Mouse (Mus musculus): ENCODE measurements around the gene Mtch1. TPM values are rescaled to one million over a fixed set of nuclear protein-coding genes. Genes with fewer than 3 reads are reported as not detected.
"Not testable (repeated sequence)": the region's sequence is repeated elsewhere in the genome, so short reads cannot be mapped to it uniquely, and the experiment has no call there.

Gene Mtch1
- total and polyA plus RNA-seq, 3 experiments: 78.7 to 175 (median 101) TPM

GRCm38 (mm10) chr17:29318731-29319250 is 28.9 kb downstream of the Mtch1 start:
- Histone ChIP-seq H3K9me3 (replicated peaks) (peaks cover 2% of the 10 kb centered on the region; the same call in 1 of the 2 replicates), H3K4me3 (ENCODE audit: low read depth, low read length) (peak overlapping the region; percentile 71), H3K27me3 (ENCODE audit: insufficient read depth, low read length) (peaks cover 21% of the 10 kb centered on the region), H3K36me3 (replicated peaks) (peaks cover 10% of the 10 kb centered on the region), H3K4me1 (ENCODE audit: insufficient read depth, low read depth, low read length) (peaks cover 76% of the 10 kb centered on the region)
- DNase-seq (ENCODE audit: low spot score): peak; percentile 40
- TF ChIP-seq CTCF (IDR thresholded peaks at IDR 0.05; ENCODE audit: low read depth, low read length) (no peak), POLR2AphosphoS5 (IDR thresholded peaks at IDR 0.05; ENCODE audit: insufficient replicate concordance, low read depth, low read length) (no peak), TAL1 (conservative IDR thresholded peaks at IDR 0.05; ENCODE audit: low read depth, low read length) (no peak), GATA2 (IDR thresholded peaks at IDR 0.05; ENCODE audit: borderline replicate concordance, low read depth, low read length) (no peak), GATA1 (IDR thresholded peaks at IDR 0.05; ENCODE audit: borderline replicate concordance, low read length) (no peak)
- ATAC-seq (ENCODE audit: extremely low read depth, insufficient number of reproducible peaks, low FRiP score, poor library complexity, severe bottlenecking): no peak

GRCm38 (mm10) chr17:29317380-29317779 is 30.4 kb downstream of the Mtch1 start, which contains the start of gene Pi16:
TSS of gene Pi16 (plus strand) at chr17:29317680.
- ATAC-seq (ENCODE audit: extremely low read depth, insufficient number of reproducible peaks, low FRiP score, poor library complexity, severe bottlenecking); DNase-seq (ENCODE audit: low spot score); H3K36me3 ChIP-seq (replicated peaks); H3K9me3 ChIP-seq (replicated peaks): not testable (repeated sequence)
- H3K4me3 ChIP-seq (ENCODE audit: low read depth, low read length): peak within 1 kb of the TSS; percentile 71; the same call in 1 of the 2 replicates
- H3K27me3 ChIP-seq (ENCODE audit: insufficient read depth, low read length): peaks cover 21% of the 10 kb centered on the region
- peaks cover 63% of the 10 kb centered on the region for H3K4me1 ChIP-seq (ENCODE audit: insufficient read depth, low read depth, low read length)

- TF ChIP-seq POLR2AphosphoS5 (IDR thresholded peaks at IDR 0.05; ENCODE audit: insufficient replicate concordance, low read depth, low read length) (no peak), GATA2 (IDR thresholded peaks at IDR 0.05; ENCODE audit: borderline replicate concordance, low read depth, low read length) (no peak), GATA1 (IDR thresholded peaks at IDR 0.05; ENCODE audit: borderline replicate concordance, low read length) (no peak), TAL1 (conservative IDR thresholded peaks at IDR 0.05; ENCODE audit: low read depth, low read length) (no peak), CTCF (IDR thresholded peaks at IDR 0.05; ENCODE audit: low read depth, low read length) (no peak)
- H3K9me3 ChIP-seq (replicated peaks): peaks cover 2% of the 10 kb centered on the region
- no peak for ATAC-seq (ENCODE audit: extremely low read depth, insufficient number of reproducible peaks, low FRiP score, poor library complexity, severe bottlenecking)
- no peak for DNase-seq (ENCODE audit: low spot score)
- peaks cover 58% of the 10 kb centered on the region for H3K4me1 ChIP-seq (ENCODE audit: insufficient read depth, low read depth, low read length)
- H3K36me3 ChIP-seq (replicated peaks): peaks cover under 1% of the 10 kb centered on the region
- peaks cover 17% of the 10 kb centered on the region for H3K27me3 ChIP-seq (ENCODE audit: insufficient read depth, low read length)
- no peak overlapping the region for H3K4me3 ChIP-seq (ENCODE audit: low read depth, low read length)
These were observed 30.8 kb downstream of the Mtch1 start for GRCm38 (mm10) chr17:29316891-29317290.

GRCm38 (mm10) chr17:29315672-29316465 is 31.9 kb downstream of the Mtch1 start:
- Histone ChIP-seq H3K9me3 (replicated peaks) (peaks cover 2% of the 10 kb centered on the region), H3K4me1 (ENCODE audit: insufficient read depth, low read depth, low read length) (peaks cover 48% of the 10 kb centered on the region), H3K36me3 (replicated peaks) (no peaks in the 10 kb centered on the region), H3K4me3 (ENCODE audit: low read depth, low read length) (no peak overlapping the region), H3K27me3 (ENCODE audit: insufficient read depth, low read length) (peaks cover 11% of the 10 kb centered on the region)
- DNase-seq (ENCODE audit: low spot score) (no peak), ATAC-seq (ENCODE audit: extremely low read depth, insufficient number of reproducible peaks, low FRiP score, poor library complexity, severe bottlenecking) (no peak)
- TF ChIP-seq GATA1 (IDR thresholded peaks at IDR 0.05; ENCODE audit: borderline replicate concordance, low read length): no peak
- TF ChIP-seq TAL1 (conservative IDR thresholded peaks at IDR 0.05; ENCODE audit: low read depth, low read length): no peak
- TF ChIP-seq POLR2AphosphoS5 (IDR thresholded peaks at IDR 0.05; ENCODE audit: insufficient replicate concordance, low read depth, low read length): no peak
- no peak for TF ChIP-seq CTCF (IDR thresholded peaks at IDR 0.05; ENCODE audit: low read depth, low read length)
- no peak for TF ChIP-seq GATA2 (IDR thresholded peaks at IDR 0.05; ENCODE audit: borderline replicate concordance, low read depth, low read length)

GRCm38 (mm10) chr17:29313300-29313699 is 34.4 kb downstream of the Mtch1 start:
- peaks cover 2% of the 10 kb centered on the region for H3K9me3 ChIP-seq (replicated peaks)
- no peak for DNase-seq (ENCODE audit: low spot score)
- TF ChIP-seq CTCF (IDR thresholded peaks at IDR 0.05; ENCODE audit: low read depth, low read length) (0 out of 2 replicates have a peak, but pooled peaks have one; percentile 9), GATA2 (IDR thresholded peaks at IDR 0.05; ENCODE audit: borderline replicate concordance, low read depth, low read length) (no peak)

GRCm38 (mm10) chr17:29312082-29312481 is 35.7 kb downstream of the Mtch1 start:
- TF ChIP-seq GATA1 (IDR thresholded peaks at IDR 0.05; ENCODE audit: borderline replicate concordance, low read length) (no peak), POLR2AphosphoS5 (IDR thresholded peaks at IDR 0.05; ENCODE audit: insufficient replicate concordance, low read depth, low read length) (no peak), GATA2 (IDR thresholded peaks at IDR 0.05; ENCODE audit: borderline replicate concordance, low read depth, low read length) (no peak), TAL1 (conservative IDR thresholded peaks at IDR 0.05; ENCODE audit: low read depth, low read length) (no peak), CTCF (IDR thresholded peaks at IDR 0.05; ENCODE audit: low read depth, low read length) (no peak)

More at GRCm38 (mm10) chr17:29313300-29313699, 34.4 kb downstream of the Mtch1 start:
- Histone ChIP-seq H3K27me3 (ENCODE audit: insufficient read depth, low read length) (peaks cover 15% of the 10 kb centered on the region), H3K36me3 (replicated peaks) (no peaks in the 10 kb centered on the region), H3K4me3 (ENCODE audit: low read depth, low read length) (no peak overlapping the region), H3K4me1 (ENCODE audit: insufficient read depth, low read depth, low read length) (peaks cover 24% of the 10 kb centered on the region)
- no peak for ATAC-seq (ENCODE audit: extremely low read depth, insufficient number of reproducible peaks, low FRiP score, poor library complexity, severe bottlenecking)

More at GRCm38 (mm10) chr17:29312082-29312481, 35.7 kb downstream of the Mtch1 start:
- DNase-seq (ENCODE audit: low spot score): no peak
- Histone ChIP-seq H3K4me3 (ENCODE audit: low read depth, low read length) (no peak overlapping the region), H3K36me3 (replicated peaks) (no peaks in the 10 kb centered on the region), H3K9me3 (replicated peaks) (peaks cover 2% of the 10 kb centered on the region), H3K27me3 (ENCODE audit: insufficient read depth, low read length) (peaks cover 15% of the 10 kb centered on the region), H3K4me1 (ENCODE audit: insufficient read depth, low read depth, low read length) (peaks cover 20% of the 10 kb centered on the region)
- no peak for ATAC-seq (ENCODE audit: extremely low read depth, insufficient number of reproducible peaks, low FRiP score, poor library complexity, severe bottlenecking)
